Mouse (Mus musculus) forebrain, embryonic 16.5 days (tissue): ENCODE results near the gene Olfr435. TPM values are rescaled to one million over a fixed set of nuclear protein-coding genes. Genes with fewer than 3 reads are reported as not detected.
"Not testable (repeated sequence)": the region's sequence is repeated elsewhere in the genome, so short reads cannot be mapped to it uniquely, and the experiment has no call there.

Experiments
- ATAC-seq: fragments of 200-750 bp; cut with Nextera tagmentation; 2 replicates; pipeline ENCODE4 v1.8.0; 2017; ENCODE audit warnings: mild to moderate bottlenecking, moderate library complexity
- H3K27ac ChIP-seq: fragments of 300-500 bp; sonication (generic); 2 replicates; pipeline ENCODE4 v1.5.1; 2014; ENCODE audit warnings: low read length, control low read depth
- H3K27me3 ChIP-seq: fragments of 300-500 bp; sonication (generic); replicated peaks from 2 replicates; pipeline ENCODE4 v1.6.1; 2014; ENCODE audit warnings: low read length; ENCODE audit not compliant: control insufficient read depth, insufficient read depth
- H3K36me3 ChIP-seq: fragments of 300-500 bp; sonication (generic); 2 replicates; pipeline ENCODE4 v1.6.1; 2014; ENCODE audit not compliant: control insufficient read depth, insufficient read depth
- H3K4me1 ChIP-seq: fragments of 300-500 bp; sonication (generic); replicated peaks from 2 replicates; pipeline ENCODE4 v1.6.1; 2014; ENCODE audit warnings: low read length; ENCODE audit not compliant: control insufficient read depth, insufficient read depth
- H3K4me2 ChIP-seq: fragments of 300-500 bp; sonication (generic); 2 replicates; pipeline ENCODE4 v1.6.1; 2014; ENCODE audit warnings: mild to moderate bottlenecking, low read length, control low read depth
- H3K4me3 ChIP-seq: fragments of 300-500 bp; sonication (generic); replicated peaks from 2 replicates; pipeline ENCODE4 v1.5.1; 2014; ENCODE audit warnings: mild to moderate bottlenecking, low read length, control low read depth
- H3K9ac ChIP-seq: fragments of 300-500 bp; sonication (generic); replicated peaks from 2 replicates; pipeline ENCODE4 v1.6.1; 2014; ENCODE audit warnings: low read depth, low read length, control low read depth
- H3K9me3 ChIP-seq: fragments of 300-500 bp; sonication (generic); 2 replicates; pipeline ENCODE4 v1.6.1; 2016; ENCODE audit warnings: low read length; ENCODE audit not compliant: control insufficient read depth
- WGBS: fragments of 180-500 bp; shearing (Covaris S2); extraction: QIAGEN DNeasy Blood & Tissue Kit; methylation state at CpG from one replicate; pipeline ENCODE4 v1.1.7; 2014; 5-methylcytosine and 5-hydroxymethylcytosine counted together
- polyA plus RNA-seq: library from polyadenylated mRNA; unstranded; fragments of >200 nt; fragmentation: Nextera tagmentation; extraction: Ambion mirVana; gene quantifications from 2 replicates; pipeline ENCODE4 v1.2.1, GENCODE M21; 2015

The Olfr435 gene
- polyA plus RNA-seq, 1 experiment from 2014 or later: not detected

- H3K4me2 ChIP-seq: no peak overlapping the region
Observed at GRCm38 (mm10) chr6:43202786-43203185, 5.8 kb downstream of the Olfr435 start.

GRCm38 (mm10) chr6:43205355-43205754, 8.4 kb downstream of the Olfr435 start:
- Histone ChIP-seq H3K4me1 (no peaks in the 10 kb centered on the region), H3K4me3 (no peak overlapping the region), H3K36me3 (no peaks in the 10 kb centered on the region), H3K9me3 (no peaks in the 10 kb centered on the region), H3K4me2 (no peak overlapping the region), H3K9ac (no peak overlapping the region), H3K27ac (no peak overlapping the region), H3K27me3 (no peaks in the 10 kb centered on the region)
- 16% methylated on average over 2 of the region's 2 CpGs for WGBS
- no peak for ATAC-seq

More at GRCm38 (mm10) chr6:43202786-43203185, 5.8 kb downstream of the Olfr435 start:
- Histone ChIP-seq H3K9me3 (no peaks in the 10 kb centered on the region), H3K4me3 (no peak overlapping the region), H3K4me1 (no peaks in the 10 kb centered on the region), H3K27ac (no peak overlapping the region), H3K9ac (no peak overlapping the region), H3K27me3 (no peaks in the 10 kb centered on the region), H3K36me3 (no peaks in the 10 kb centered on the region)
- no peak for ATAC-seq

- H3K4me3 ChIP-seq, H3K27ac ChIP-seq, H3K9ac ChIP-seq, H3K4me2 ChIP-seq, ATAC-seq, H3K27me3 ChIP-seq, H3K36me3 ChIP-seq, H3K9me3 ChIP-seq, H3K4me1 ChIP-seq: not testable (repeated sequence)
Observed at GRCm38 (mm10) chr6:43212873-43213272, 15.9 kb downstream of the Olfr435 start, which contains the start of gene Olfr434. Olfr434 (plus strand) TSS chr6:43213021.

GRCm38 (mm10) chr6:43231255-43231654, 34.3 kb downstream of the Olfr435 start, which contains the start of gene Olfr47:
Olfr47 (plus strand) TSS chr6:43231529.
- not testable (repeated sequence) for ATAC-seq, H3K9me3 ChIP-seq

GRCm38 (mm10) chr6:43242061-43242460, 45.1 kb downstream of the Olfr435 start:
- H3K4me3 ChIP-seq: no peak overlapping the region
- ATAC-seq: no peak
- H3K9ac ChIP-seq: no peak overlapping the region
- H3K4me1 ChIP-seq: no peaks in the 10 kb centered on the region
- no peaks in the 10 kb centered on the region for H3K36me3 ChIP-seq
- H3K27ac ChIP-seq: no peak overlapping the region
- no peak overlapping the region for H3K4me2 ChIP-seq
- H3K9me3 ChIP-seq: no peaks in the 10 kb centered on the region
- 19% methylated on average over 4 of the region's 4 CpGs for WGBS
- no peaks in the 10 kb centered on the region for H3K27me3 ChIP-seq

More at GRCm38 (mm10) chr6:43231255-43231654, 34.3 kb downstream of the Olfr435 start, which contains the start of gene Olfr47:
- not testable (repeated sequence) for H3K27me3 ChIP-seq, H3K4me2 ChIP-seq, H3K27ac ChIP-seq, H3K4me1 ChIP-seq, H3K4me3 ChIP-seq, H3K36me3 ChIP-seq, H3K9ac ChIP-seq
- WGBS: 79% methylated on average over 1 of the region's 1 CpGs

- Histone ChIP-seq H3K9me3 (no peaks in the 10 kb centered on the region), H3K9ac (no peak overlapping the region), H3K36me3 (no peaks in the 10 kb centered on the region), H3K4me2 (no peak overlapping the region), H3K4me1 (no peaks in the 10 kb centered on the region), H3K27ac (no peak overlapping the region), H3K4me3 (no peak overlapping the region), H3K27me3 (no peaks in the 10 kb centered on the region)
- no peak for ATAC-seq
- WGBS: 67% methylated on average over 3 of the region's 3 CpGs
Observed at GRCm38 (mm10) chr6:43247396-43247795, 50.5 kb downstream of the Olfr435 start.

GRCm38 (mm10) chr6:43252994-43253393, 56.0 kb downstream of the Olfr435 start:
- no peaks in the 10 kb centered on the region for H3K36me3 ChIP-seq
- WGBS: 97% methylated on average over 1 of the region's 1 CpGs
- no peak overlapping the region for H3K4me2 ChIP-seq
- no peaks in the 10 kb centered on the region for H3K9me3 ChIP-seq
- H3K27me3 ChIP-seq: no peaks in the 10 kb centered on the region
- no peak for ATAC-seq
- no peak overlapping the region for H3K9ac ChIP-seq
- H3K4me3 ChIP-seq: no peak overlapping the region
- H3K27ac ChIP-seq: no peak overlapping the region
- no peaks in the 10 kb centered on the region for H3K4me1 ChIP-seq

Other genes starting within 250 kb of the Olfr435 start
- not detected in 2 replicates for gene Olfr444, start 248.1 kb upstream of the Olfr435 start, polyA plus RNA-seq
- gene Olfr441, start 90.8 kb upstream of the Olfr435 start, polyA plus RNA-seq: not detected in 2 replicates
- gene Olfr237-ps1, start 50.6 kb upstream of the Olfr435 start, polyA plus RNA-seq: not detected in 2 replicates
- gene Olfr437, start 33.9 kb upstream of the Olfr435 start, polyA plus RNA-seq: not detected in 2 replicates
- gene Olfr13, start 25.0 kb upstream of the Olfr435 start, polyA plus RNA-seq: not detected in 2 replicates
- gene Olfr434, start 15.9 kb downstream of the Olfr435 start, polyA plus RNA-seq: not detected in 2 replicates
- not detected in 2 replicates for gene Olfr47, start 34.4 kb downstream of the Olfr435 start, polyA plus RNA-seq
- 1.8 and 1.9 TPM in 2 replicates for gene Arhgef5, start 68.4 kb downstream of the Olfr435 start, polyA plus RNA-seq
- not detected in 2 replicates for gene Nobox, start 112.4 kb downstream of the Olfr435 start, polyA plus RNA-seq